ENCODE assay signal across 20 mouse cellular contexts in genomic region chr7:134081307-134082072, GRCm38 (mm10).
DNase-seq lines count a peak whose midpoint lies in the region; ATAC-seq and TF ChIP-seq lines count a peak whose summit lies in the region.
"Had no signal": no experiment of that assay in that cellular context is flagged by ENCODE, and none has a peak within 500 bp of the region (broad histone marks: within the 10 kb centered on the region; RNA-seq: fewer than 3 reads in every experiment).

No protein-coding gene starts in this region.

- DNase-seq in adrenal gland, adult 2 months = peak; percentile 30
- DNase-seq in adrenal gland, adult 8-10 months = no peak
- DNase-seq in cerebellum, postnatal 14 days = peak; percentile 26 to 42
- no peak for DNase-seq in kidney, adult 8-10 months
- peak; percentile 51 for DNase-seq in midbrain, embryonic 11.5 days (ENCODE audit: low spot score, missing footprints)
- no peak for DNase-seq in midbrain, postnatal 0 days (ENCODE audit: low spot score)
- DNase-seq: gastrocnemius, postnatal 10 days; heart, adult 18-20 months; heart, postnatal 36 days; liver, postnatal 0 days; right cerebral cortex, adult 18-20 months had no signal

- 30% methylated on average over 8 of the region's 8 CpGs for WGBS in kidney, embryonic 15.5 days
- WGBS in midbrain, embryonic 11.5 days = 85% methylated on average over 8 of the region's 8 CpGs
- 89% methylated on average over 8 of the region's 8 CpGs for WGBS in midbrain, postnatal 0 days

- no peaks in the 10 kb centered on the region for H3K27me3 ChIP-seq in kidney, embryonic 15.5 days
- H3K27me3 ChIP-seq in midbrain, embryonic 11.5 days (ENCODE audit: control insufficient read depth, insufficient read depth, low read length) = no peaks in the 10 kb centered on the region
- no peaks in the 10 kb centered on the region for H3K27me3 ChIP-seq in midbrain, postnatal 0 days (ENCODE audit: insufficient read depth, low read length)
- H3K27me3 ChIP-seq: forebrain, embryonic 13.5 days; heart, embryonic 13.5 days; intestine, embryonic 15.5 days had no signal

- H3K4me2 ChIP-seq in kidney, embryonic 15.5 days = no peak overlapping the region
- H3K4me2 ChIP-seq in midbrain, embryonic 11.5 days = no peak overlapping the region
- no peak overlapping the region for H3K4me2 ChIP-seq in midbrain, postnatal 0 days (ENCODE audit: low read depth, low read length, poor library complexity, severe bottlenecking)
- H3K4me2 ChIP-seq: forebrain, embryonic 13.5 days; heart, embryonic 13.5 days; hindbrain, embryonic 14.5 days; intestine, embryonic 15.5 days had no signal

- H3K9ac ChIP-seq in kidney, embryonic 15.5 days = no peak overlapping the region
- H3K9ac ChIP-seq in midbrain, embryonic 11.5 days (ENCODE audit: low read length) = no peak overlapping the region
- H3K9ac ChIP-seq in midbrain, postnatal 0 days (replicated peaks; ENCODE audit: low read length, poor library complexity, severe bottlenecking) = no peak overlapping the region
- H3K9ac ChIP-seq: forebrain, embryonic 13.5 days; heart, embryonic 13.5 days; hindbrain, embryonic 14.5 days; intestine, embryonic 15.5 days; liver, postnatal 0 days had no signal

- ATAC-seq in cerebellum, adult (ENCODE audit: insufficient number of reproducible peaks, low FRiP score, low TSS enrichment) = no peak
- peak; percentile 76 for ATAC-seq in kidney, embryonic 15.5 days (replicated peaks; ENCODE audit: low FRiP score)
- no peak for ATAC-seq in midbrain, embryonic 11.5 days (ENCODE audit: low FRiP score)
- no peak for ATAC-seq in midbrain, postnatal 0 days (ENCODE audit: low FRiP score)
- ATAC-seq: forebrain, embryonic 13.5 days; intestine, embryonic 15.5 days; liver, postnatal 0 days had no signal

- H3K4me3 ChIP-seq in kidney, embryonic 15.5 days (replicated peaks) = no peak overlapping the region
- H3K4me3 ChIP-seq in midbrain, embryonic 11.5 days (ENCODE audit: low read depth, low read length) = no peak overlapping the region
- H3K4me3 ChIP-seq in midbrain, postnatal 0 days (ENCODE audit: low read depth, low read length) = no peak overlapping the region
- H3K4me3 ChIP-seq: forebrain, embryonic 13.5 days; heart, embryonic 13.5 days; intestine, embryonic 15.5 days; left cerebral cortex, adult 2 months; limb, embryonic 10.5 days had no signal

- H3K36me3 ChIP-seq in kidney, embryonic 15.5 days = no peaks in the 10 kb centered on the region
- no peaks in the 10 kb centered on the region for H3K36me3 ChIP-seq in midbrain, embryonic 11.5 days (ENCODE audit: control insufficient read depth, insufficient read depth, low read length)
- no peaks in the 10 kb centered on the region for H3K36me3 ChIP-seq in midbrain, postnatal 0 days (ENCODE audit: insufficient read depth, low read length)
- H3K36me3 ChIP-seq: heart, embryonic 13.5 days; intestine, embryonic 15.5 days; limb, embryonic 10.5 days had no signal

- no peak overlapping the region for H3K27ac ChIP-seq in kidney, embryonic 15.5 days
- no peak overlapping the region for H3K27ac ChIP-seq in midbrain, embryonic 11.5 days (ENCODE audit: low read depth, low read length)
- H3K27ac ChIP-seq in midbrain, postnatal 0 days (ENCODE audit: low read depth, low read length) = no peak overlapping the region
- H3K27ac ChIP-seq: forebrain, embryonic 13.5 days; heart, embryonic 13.5 days; hindbrain, embryonic 14.5 days; intestine, embryonic 15.5 days; left cerebral cortex, adult 2 months; limb, embryonic 10.5 days; stomach, postnatal 0 days had no signal

- no peaks in the 10 kb centered on the region for H3K9me3 ChIP-seq in kidney, embryonic 15.5 days (replicated peaks)
- H3K9me3 ChIP-seq in midbrain, embryonic 11.5 days (ENCODE audit: control insufficient read depth, low read length) = no peaks in the 10 kb centered on the region
- no peaks in the 10 kb centered on the region for H3K9me3 ChIP-seq in midbrain, postnatal 0 days (ENCODE audit: low read length)
- H3K9me3 ChIP-seq: forebrain, embryonic 13.5 days; heart, embryonic 13.5 days; intestine, embryonic 15.5 days; limb, embryonic 10.5 days had no signal

- H3K4me1 ChIP-seq in kidney, embryonic 15.5 days = peaks cover 11% of the 10 kb centered on the region; the same call in 1 of the 2 replicates
- H3K4me1 ChIP-seq in midbrain, embryonic 11.5 days (ENCODE audit: control insufficient read depth, insufficient read depth, low read length) = no peaks in the 10 kb centered on the region
- H3K4me1 ChIP-seq in midbrain, postnatal 0 days (ENCODE audit: insufficient read depth, low read length) = no peaks in the 10 kb centered on the region
- H3K4me1 ChIP-seq: forebrain, embryonic 13.5 days had no signal

- TF ChIP-seq CTCF in midbrain, postnatal 0 days (IDR thresholded peaks at IDR 0.05) = no peak

Comparison
In these comparisons a context has a peak if more than half of its experiments do, and no peak if none do; other contexts are left out.
1. DNase-seq: peak in adrenal gland, adult 2 months (single experiment), cerebellum, postnatal 14 days (2 of 2) and midbrain, embryonic 11.5 days (single experiment); none in adrenal gland, adult 8-10 months (single experiment), kidney, adult 8-10 months (0 of 2) and midbrain, postnatal 0 days (single experiment).